8 mouse cellular contexts compared by ENCODE assay signal in genomic region chr13:64312916-64313289, GRCm38 (mm10). TPM values are rescaled to one million over a fixed set of nuclear protein-coding genes. Genes with fewer than 3 reads are reported as not detected.
DNase-seq lines count a peak whose midpoint lies in the region; ATAC-seq and TF ChIP-seq lines count a peak whose summit lies in the region.

No protein-coding gene starts in this region.

- no peak for TF ChIP-seq CTCF in lung, embryonic 14.5 days (IDR thresholded peaks at IDR 0.05; ENCODE audit: low read depth)
- TF ChIP-seq CTCF in embryonic fibroblast, embryonic 13.5 days (IDR thresholded peaks at IDR 0.05; ENCODE audit: borderline replicate concordance, insufficient read depth, low read length): no peak

- H3K27me3 ChIP-seq in lung, embryonic 14.5 days (ENCODE audit: insufficient read depth, low read length): no peaks in the 10 kb centered on the region
- H3K27me3 ChIP-seq in limb, embryonic 13.5 days: no peaks in the 10 kb centered on the region
- H3K27me3 ChIP-seq in neural tube, embryonic 15.5 days (replicated peaks): no peaks in the 10 kb centered on the region

- H3K4me2 ChIP-seq in lung, embryonic 14.5 days: peak overlapping the region; percentile 47
- peak overlapping the region; percentile 68 for H3K4me2 ChIP-seq in limb, embryonic 13.5 days (replicated peaks)
- peak overlapping the region; percentile 65 for H3K4me2 ChIP-seq in neural tube, embryonic 15.5 days

- WGBS in lung, embryonic 14.5 days: 0% methylated on average over 2 of the region's 2 CpGs
- 0% methylated on average over 2 of the region's 2 CpGs for WGBS in limb, embryonic 13.5 days
- WGBS in neural tube, embryonic 15.5 days: 3% methylated on average over 2 of the region's 2 CpGs

- 0 out of 2 replicates have a peak overlapping the region, but pooled peaks have one; percentile 1 for H3K9ac ChIP-seq in lung, embryonic 14.5 days
- peak overlapping the region; percentile 74 for H3K9ac ChIP-seq in limb, embryonic 13.5 days
- 0 out of 2 replicates have a peak overlapping the region, but pooled peaks have one; percentile 8 for H3K9ac ChIP-seq in neural tube, embryonic 15.5 days (replicated peaks)

- peak overlapping the region; percentile 70 for H3K4me3 ChIP-seq in lung, embryonic 14.5 days (ENCODE audit: low read depth, low read length)
- peak overlapping the region; percentile 8; the same call in 1 of the 2 replicates for H3K4me3 ChIP-seq in embryonic fibroblast, embryonic 13.5 days (ENCODE audit: insufficient read depth, low read length)
- peak overlapping the region; percentile 72 for H3K4me3 ChIP-seq in limb, embryonic 13.5 days
- peak overlapping the region; percentile 56 for H3K4me3 ChIP-seq in neural tube, embryonic 15.5 days (replicated peaks)

- H3K4me1 ChIP-seq in lung, embryonic 14.5 days (ENCODE audit: insufficient read depth): peaks cover 7% of the 10 kb centered on the region; the same call in 1 of the 2 replicates
- H3K4me1 ChIP-seq in embryonic fibroblast, embryonic 13.5 days (ENCODE audit: control insufficient read depth, insufficient read depth, low read length): 0 out of 2 replicates have a peak, but pooled peaks cover 8% of the 10 kb centered on the region
- H3K4me1 ChIP-seq in limb, embryonic 13.5 days: peaks cover 17% of the 10 kb centered on the region
- peaks cover 13% of the 10 kb centered on the region for H3K4me1 ChIP-seq in neural tube, embryonic 15.5 days

- ATAC-seq in lung, embryonic 14.5 days (ENCODE audit: insufficient read depth): peak; percentile 50
- ATAC-seq in limb, embryonic 13.5 days (ENCODE audit: low FRiP score, low read depth): no peak; the same call in 1 of the 2 replicates
- ATAC-seq in neural tube, embryonic 15.5 days (ENCODE audit: low FRiP score): peak; percentile 54; the same call in 1 of the 2 replicates

- DNase-seq in lung, embryonic 14.5 days: no peak
- DNase-seq in lung, postnatal 4 days: no peak
- DNase-seq in frontal cortex, postnatal 10 days (ENCODE audit: low spot score in 2 of 2): no peak
- no peak for DNase-seq in urinary bladder, adult 2 months (ENCODE audit: low spot score)
- no peak for DNase-seq in c-Kit-positive CD71-positive TER-119-positive erythroid progenitor cells, embryonic 14.5 days (ENCODE audit: low spot score)

- no peak overlapping the region for H3K27ac ChIP-seq in lung, embryonic 14.5 days (ENCODE audit: low read depth)
- H3K27ac ChIP-seq in embryonic fibroblast, embryonic 13.5 days (ENCODE audit: insufficient read depth, low read length): no peak overlapping the region
- H3K27ac ChIP-seq in limb, embryonic 13.5 days: no peak overlapping the region
- H3K27ac ChIP-seq in neural tube, embryonic 15.5 days (replicated peaks): 0 out of 2 replicates have a peak overlapping the region, but pooled peaks have one; percentile 41

- TF ChIP-seq POLR2A in embryonic fibroblast, embryonic 13.5 days (IDR thresholded peaks at IDR 0.05; ENCODE audit: low read depth, low read length): no peak; the same call in 1 of the 2 replicates

- H3K9me3 ChIP-seq in lung, embryonic 14.5 days (ENCODE audit: low read depth, low read length): no peaks in the 10 kb centered on the region
- no peaks in the 10 kb centered on the region for H3K9me3 ChIP-seq in limb, embryonic 13.5 days
- H3K9me3 ChIP-seq in neural tube, embryonic 15.5 days (replicated peaks): no peaks in the 10 kb centered on the region

- H3K36me3 ChIP-seq in lung, embryonic 14.5 days (ENCODE audit: insufficient read depth): 0 out of 2 replicates have a peak, but pooled peaks cover 3% of the 10 kb centered on the region
- peaks cover 5% of the 10 kb centered on the region for H3K36me3 ChIP-seq in limb, embryonic 13.5 days
- no peaks in the 10 kb centered on the region for H3K36me3 ChIP-seq in neural tube, embryonic 15.5 days

RNA-seq across cellular contexts. Expression of gene Aaed1, which starts 0.4 kb away (rescaled TPM):
- polyA plus RNA-seq in lung, embryonic 14.5 days (2014; fragmentation: Nextera tagmentation; extraction: Ambion mirVana): 50.1 and 51.9 TPM in 2 replicates
- polyA plus RNA-seq in embryonic fibroblast, embryonic 13.5 days (2011; ENCODE audit: insufficient read length, low read depth, missing spikeins): 36.8 and 41.0 TPM in 2 replicates
- 38.9 and 41.4 TPM in 2 replicates for polyA plus RNA-seq in limb, embryonic 13.5 days (2015; fragmentation: Nextera tagmentation; extraction: Ambion mirVana)
- polyA plus RNA-seq in neural tube, embryonic 15.5 days (2015; fragmentation: Nextera tagmentation; extraction: Ambion mirVana): 17.4 and 24.5 TPM in 2 replicates
- 52.8 and 61.5 TPM in 2 replicates for polyA plus RNA-seq in urinary bladder, adult 2 months (2012; rRNA removed)

RNA-seq across cellular contexts. Expression of gene Cdc14b, which starts 37.8 kb away (rescaled TPM):
- 17.1 and 20.3 TPM in 2 replicates for polyA plus RNA-seq in lung, embryonic 14.5 days (2014; fragmentation: Nextera tagmentation; extraction: Ambion mirVana)
- polyA plus RNA-seq in embryonic fibroblast, embryonic 13.5 days (2011; ENCODE audit: insufficient read length, low read depth, missing spikeins): 18.5 and 20.1 TPM in 2 replicates
- 17.0 and 22.0 TPM in 2 replicates for polyA plus RNA-seq in limb, embryonic 13.5 days (2015; fragmentation: Nextera tagmentation; extraction: Ambion mirVana)
- 2.8 and 6.1 TPM in 2 replicates for polyA plus RNA-seq in neural tube, embryonic 15.5 days (2015; fragmentation: Nextera tagmentation; extraction: Ambion mirVana)
- 11.7 and 12.5 TPM in 2 replicates for polyA plus RNA-seq in urinary bladder, adult 2 months (2012; rRNA removed)

RNA-seq across cellular contexts. Expression of gene Ctsl, which starts 57.8 kb away (rescaled TPM):
- polyA plus RNA-seq in lung, embryonic 14.5 days (2014; fragmentation: Nextera tagmentation; extraction: Ambion mirVana): 130 and 141 TPM in 2 replicates
- 713 and 939 TPM in 2 replicates for polyA plus RNA-seq in embryonic fibroblast, embryonic 13.5 days (2011; ENCODE audit: insufficient read length, low read depth, missing spikeins)
- polyA plus RNA-seq in limb, embryonic 13.5 days (2015; fragmentation: Nextera tagmentation; extraction: Ambion mirVana): 205 and 206 TPM in 2 replicates
- 168 and 392 TPM in 2 replicates for polyA plus RNA-seq in neural tube, embryonic 15.5 days (2015; fragmentation: Nextera tagmentation; extraction: Ambion mirVana)
- 265 and 306 TPM in 2 replicates for polyA plus RNA-seq in urinary bladder, adult 2 months (2012; rRNA removed)

Comparison
In these comparisons a context has a peak if more than half of its experiments do, and no peak if none do; other contexts are left out.
1. H3K4me3 ChIP-seq: peak in every context shown above with its lines; median percentile 72 in limb, embryonic 13.5 days; 70 in lung, embryonic 14.5 days; 56 in neural tube, embryonic 15.5 days; 8 in embryonic fibroblast, embryonic 13.5 days.
2. H3K9ac ChIP-seq: peak in every context shown above with its lines; median percentile 74 in limb, embryonic 13.5 days; 8 in neural tube, embryonic 15.5 days; 1 in lung, embryonic 14.5 days.